Mouse (Mus musculus) megakaryocyte, embryonic 14.5 days (primary cell): ENCODE measurements at regions not wholly inside any gene's neighbourhood (a gene's known extent, or its start where the extent isn't known, plus 50 kb on each side); places are given as distances from the start of the nearest gene placed in this dataset.

Experiments
- H3K27me3 ChIP-seq: replicated peaks from 2 replicates; pipeline ENCODE3; 2012; ENCODE audit warnings: inconsistent platforms
- H3K36me3 ChIP-seq: replicated peaks from 2 replicates; pipeline ENCODE3; 2012; ENCODE audit warnings: low read length, inconsistent platforms, mixed read lengths
- H3K4me1 ChIP-seq: 2 replicates; pipeline ENCODE4 v1.6.1; 2012; ENCODE audit warnings: inconsistent platforms
- H3K4me3 ChIP-seq: replicated peaks from 2 replicates; pipeline ENCODE3; 2012; ENCODE audit warnings: moderate library complexity, mild to moderate bottlenecking, inconsistent platforms
- H3K9me3 ChIP-seq: 2 replicates; pipeline ENCODE4 v1.6.1; 2012; ENCODE audit warnings: inconsistent platforms
- FLI1 ChIP-seq: IDR thresholded peaks from 2 replicates; pipeline ENCODE4 v1.6.1; 2012; ENCODE audit warnings: low read length, inconsistent platforms, mixed read lengths
- GATA1 ChIP-seq: IDR thresholded peaks from 3 replicates; pipeline ENCODE4 v1.6.1; 2012; ENCODE audit warnings: mixed read lengths, low read length, inconsistent platforms, borderline replicate concordance

- H3K27me3 ChIP-seq: no peaks in the 10 kb centered on the region
- no peak for TF ChIP-seq GATA1
- TF ChIP-seq FLI1: no peak
Measured at GRCm38 (mm10) chr13:34401031-34401430, 56.0 kb upstream of the Slc22a23 start.

GRCm38 (mm10) chr13:34398847-34399246, 53.9 kb upstream of the Slc22a23 start:
- Histone ChIP-seq H3K4me1 (peaks cover 55% of the 10 kb centered on the region), H3K36me3 (no peaks in the 10 kb centered on the region), H3K4me3 (peak overlapping the region; percentile 89), H3K9me3 (no peaks in the 10 kb centered on the region), H3K27me3 (peaks cover 2% of the 10 kb centered on the region)
- TF ChIP-seq GATA1 (no peak), FLI1 (no peak)

More at GRCm38 (mm10) chr13:34401031-34401430, 56.0 kb upstream of the Slc22a23 start:
- Histone ChIP-seq H3K36me3 (no peaks in the 10 kb centered on the region), H3K9me3 (no peaks in the 10 kb centered on the region), H3K4me1 (peaks cover 55% of the 10 kb centered on the region), H3K4me3 (no peak overlapping the region)

- Histone ChIP-seq H3K4me3 (peak overlapping the region; percentile 89), H3K9me3 (no peaks in the 10 kb centered on the region), H3K27me3 (peaks cover 2% of the 10 kb centered on the region), H3K36me3 (no peaks in the 10 kb centered on the region), H3K4me1 (peaks cover 55% of the 10 kb centered on the region)
- TF ChIP-seq GATA1 (no peak), FLI1 (no peak)
Measured at GRCm38 (mm10) chr13:34398061-34398787, 53.2 kb upstream of the Slc22a23 start.

GRCm38 (mm10) chr13:34395504-34395903, 50.5 kb upstream of the Slc22a23 start:
- H3K9me3 ChIP-seq: no peaks in the 10 kb centered on the region
- H3K27me3 ChIP-seq: peaks cover 2% of the 10 kb centered on the region
- TF ChIP-seq GATA1: no peak
- no peak for TF ChIP-seq FLI1
- H3K36me3 ChIP-seq: no peaks in the 10 kb centered on the region
- H3K4me3 ChIP-seq: no peak overlapping the region
- H3K4me1 ChIP-seq: peaks cover 54% of the 10 kb centered on the region

- H3K36me3 ChIP-seq: no peaks in the 10 kb centered on the region
- TF ChIP-seq GATA1 (no peak), FLI1 (no peak)
Measured at GRCm38 (mm10) chr13:34395010-34395409, 50.0 kb upstream of the Slc22a23 start.

More at GRCm38 (mm10) chr13:34395010-34395409, 50.0 kb upstream of the Slc22a23 start:
- peaks cover 2% of the 10 kb centered on the region for H3K27me3 ChIP-seq
- H3K4me1 ChIP-seq: peaks cover 50% of the 10 kb centered on the region
- H3K4me3 ChIP-seq: no peak overlapping the region
- H3K9me3 ChIP-seq: no peaks in the 10 kb centered on the region
